Mouse (Mus musculus) CH12.LX (cell line): Measurements from ENCODE around the gene Gm20661.

Experiments used
- POLR2A ChIP-seq: IDR thresholded peaks from 2 replicates; pipeline ENCODE4 v1.6.1; 2011; ENCODE audit warnings: low read depth, mild to moderate bottlenecking, improper control_type of control experiment, low read length
- RAD21 ChIP-seq: IDR thresholded peaks from 2 replicates; pipeline ENCODE4 v1.6.1; 2011; ENCODE audit warnings: low read depth, mild to moderate bottlenecking, low read length, improper control_type of control experiment, moderate library complexity

- TF ChIP-seq RAD21 = no peak
- no peak for TF ChIP-seq POLR2A
Observed at GRCm38 (mm10) chr9:108003531-108003890, 20.7 kb downstream of the Gm20661 start.
